Mouse (Mus musculus) ES-CJ7 (cell line): ENCODE measurements around the gene Aldh1a3.

Experiments used
- DNase-seq: peaks from one replicate; pipeline ENCODE4 v3.0.0; 2011; ENCODE audit warnings: low read depth, low spot score

Gene Aldh1a3

GRCm38 (mm10) chr7:66427437-66428161 lies at the start of gene Aldh1a3:
Gene Aldh1a3, minus strand, starts transcription at chr7:66427517.
- no peak for DNase-seq

- no peak for DNase-seq
Measured at GRCm38 (mm10) chr7:66476289-66476688, 49.0 kb upstream of the Aldh1a3 start.

- DNase-seq, result no peak
Measured at GRCm38 (mm10) chr7:66471641-66472216, 44.4 kb upstream of the Aldh1a3 start.

GRCm38 (mm10) chr7:66466641-66467040 lies 39.3 kb upstream of the Aldh1a3 start:
- no peak for DNase-seq

GRCm38 (mm10) chr7:66465241-66465640 lies 37.9 kb upstream of the Aldh1a3 start:
- DNase-seq, result no peak

- no peak for DNase-seq
Measured at GRCm38 (mm10) chr7:66463081-66463480, 35.8 kb upstream of the Aldh1a3 start.

GRCm38 (mm10) chr7:66451622-66452295 lies 24.4 kb upstream of the Aldh1a3 start:
- no peak for DNase-seq

- peak; percentile 58 for DNase-seq
Measured at GRCm38 (mm10) chr7:66449971-66450752, 22.8 kb upstream of the Aldh1a3 start.

- DNase-seq, result no peak
Measured at GRCm38 (mm10) chr7:66448786-66449540, 21.6 kb upstream of the Aldh1a3 start.

- peak; percentile 55 for DNase-seq
Measured at GRCm38 (mm10) chr7:66448304-66448703, 21.0 kb upstream of the Aldh1a3 start.

GRCm38 (mm10) chr7:66446860-66447259 lies 19.5 kb upstream of the Aldh1a3 start:
- DNase-seq, result peak; percentile 10

- DNase-seq, result no peak
Measured at GRCm38 (mm10) chr7:66445117-66445905, 18.0 kb upstream of the Aldh1a3 start.

- no peak for DNase-seq
Measured at GRCm38 (mm10) chr7:66444706-66445105, 17.4 kb upstream of the Aldh1a3 start.

GRCm38 (mm10) chr7:66442501-66443369 lies 15.4 kb upstream of the Aldh1a3 start:
- DNase-seq, result no peak

- no peak for DNase-seq
Measured at GRCm38 (mm10) chr7:66438787-66439669, 11.7 kb upstream of the Aldh1a3 start.

GRCm38 (mm10) chr7:66434453-66434935 lies 7.2 kb upstream of the Aldh1a3 start:
- peak; percentile 50 for DNase-seq

GRCm38 (mm10) chr7:66427053-66427436 lies 272 bp downstream of the Aldh1a3 start:
- DNase-seq, result peak; percentile 49

- DNase-seq, result no peak
Measured at GRCm38 (mm10) chr7:66421903-66422302, 5.4 kb downstream of the Aldh1a3 start.
